ENCODE assay signal across 18 mouse cellular contexts in genomic region chr1:21896067-21896719, GRCm38 (mm10).
DNase-seq lines count a peak whose midpoint lies in the region; ATAC-seq and TF ChIP-seq lines count a peak whose summit lies in the region.
"Had no signal": no experiment of that assay in that cellular context is flagged by ENCODE, and none has a peak within 500 bp of the region (broad histone marks: within the 10 kb centered on the region; RNA-seq: fewer than 3 reads in every experiment).

No protein-coding gene starts in this region.

- H3K4me3 ChIP-seq in heart, embryonic 11.5 days (ENCODE audit: low read depth, low read length), result no peak overlapping the region
- H3K4me3 ChIP-seq in heart, embryonic 12.5 days, result no peak overlapping the region
- H3K4me3 ChIP-seq in thymus, adult 2 months (ENCODE audit: control insufficient read depth, insufficient read depth, low read length), result no peak overlapping the region
- H3K4me3 ChIP-seq in midbrain, embryonic 13.5 days (replicated peaks), result no peak overlapping the region
- H3K4me3 ChIP-seq: embryonic facial prominence, embryonic 13.5 days; forebrain, embryonic 12.5 days; hindbrain, embryonic 15.5 days had no signal

- ATAC-seq in heart, embryonic 11.5 days (replicated peaks; ENCODE audit: insufficient number of reproducible peaks, low FRiP score, low TSS enrichment), result no peak
- ATAC-seq in heart, embryonic 12.5 days (ENCODE audit: insufficient number of reproducible peaks, low FRiP score), result no peak
- ATAC-seq in common myeloid progenitor, adult 5-6 weeks (replicated peaks; ENCODE audit: low read depth, poor library complexity, severe bottlenecking), result 0 out of 2 replicates have a peak, but pooled peaks have one; percentile 32
- no peak for ATAC-seq in midbrain, embryonic 13.5 days
- ATAC-seq: forebrain, embryonic 16.5 days had no signal

- DNase-seq in thymus, postnatal 25 days, result peak; percentile 2
- no peak for DNase-seq in thymus, adult 2 months
- DNase-seq in naive thymus-derived CD4-positive, alpha-beta T cell, adult 2 months (ENCODE audit: low read depth), result peak; percentile 13
- no peak for DNase-seq in kidney, adult 9 months
- DNase-seq: adrenal gland, adult 8-10 months; adrenal gland, postnatal 36 days; cerebellum, adult 2 months; cerebellum, postnatal 25 days; gastrocnemius, postnatal 14 days; heart, postnatal 36 days had no signal

- H3K4me1 ChIP-seq in heart, embryonic 11.5 days (ENCODE audit: control insufficient read depth, insufficient read depth, low read length), result peaks cover 5% of the 10 kb centered on the region; the same call in 1 of the 2 replicates
- H3K4me1 ChIP-seq in heart, embryonic 12.5 days (replicated peaks), result peaks cover 6% of the 10 kb centered on the region; the same call in 1 of the 2 replicates
- H3K4me1 ChIP-seq in thymus, adult 2 months (replicated peaks; ENCODE audit: control insufficient read depth, insufficient read depth, low read length), result no peaks in the 10 kb centered on the region
- no peaks in the 10 kb centered on the region for H3K4me1 ChIP-seq in midbrain, embryonic 13.5 days (replicated peaks)
- H3K4me1 ChIP-seq: embryonic facial prominence, embryonic 13.5 days; forebrain, embryonic 12.5 days; hindbrain, embryonic 15.5 days had no signal

- no peaks in the 10 kb centered on the region for H3K27me3 ChIP-seq in heart, embryonic 11.5 days (ENCODE audit: control insufficient read depth, insufficient read depth, low read length)
- H3K27me3 ChIP-seq in heart, embryonic 12.5 days (replicated peaks), result no peaks in the 10 kb centered on the region
- no peaks in the 10 kb centered on the region for H3K27me3 ChIP-seq in thymus, adult 2 months (ENCODE audit: control insufficient read depth, insufficient read depth, low read length)
- no peaks in the 10 kb centered on the region for H3K27me3 ChIP-seq in midbrain, embryonic 13.5 days
- H3K27me3 ChIP-seq: embryonic facial prominence, embryonic 13.5 days; forebrain, embryonic 12.5 days; hindbrain, embryonic 15.5 days had no signal

- H3K36me3 ChIP-seq in heart, embryonic 11.5 days (ENCODE audit: control insufficient read depth, insufficient read depth, low read length), result no peaks in the 10 kb centered on the region
- H3K36me3 ChIP-seq in heart, embryonic 12.5 days, result no peaks in the 10 kb centered on the region
- H3K36me3 ChIP-seq in thymus, adult 2 months (ENCODE audit: control insufficient read depth, insufficient read depth, low read length), result no peaks in the 10 kb centered on the region
- no peaks in the 10 kb centered on the region for H3K36me3 ChIP-seq in midbrain, embryonic 13.5 days
- H3K36me3 ChIP-seq: embryonic facial prominence, embryonic 13.5 days; forebrain, embryonic 12.5 days; hindbrain, embryonic 15.5 days had no signal

- no peak for TF ChIP-seq CTCF in thymus, adult 2 months (IDR thresholded peaks at IDR 0.05; ENCODE audit: borderline replicate concordance, control insufficient read depth, extremely low read depth, insufficient read depth, low read length, poor library complexity)

- no peak for TF ChIP-seq POLR2A in thymus, adult 2 months (IDR thresholded peaks at IDR 0.05; ENCODE audit: control insufficient read depth, extremely low read depth, insufficient read depth, low read length, poor library complexity)

- H3K9ac ChIP-seq in heart, embryonic 11.5 days (ENCODE audit: low read depth, low read length), result no peak overlapping the region
- no peak overlapping the region for H3K9ac ChIP-seq in heart, embryonic 12.5 days
- no peak overlapping the region for H3K9ac ChIP-seq in midbrain, embryonic 13.5 days (replicated peaks)
- H3K9ac ChIP-seq: embryonic facial prominence, embryonic 13.5 days; forebrain, embryonic 12.5 days; hindbrain, embryonic 15.5 days had no signal

- H3K27ac ChIP-seq in heart, embryonic 11.5 days (ENCODE audit: low read depth, low read length), result no peak overlapping the region
- H3K27ac ChIP-seq in heart, embryonic 12.5 days (ENCODE audit: poor library complexity, severe bottlenecking), result no peak overlapping the region
- H3K27ac ChIP-seq in thymus, adult 2 months (ENCODE audit: control insufficient read depth, insufficient read depth, low read length), result no peak overlapping the region
- H3K27ac ChIP-seq in midbrain, embryonic 13.5 days, result no peak overlapping the region
- H3K27ac ChIP-seq: embryonic facial prominence, embryonic 13.5 days; forebrain, embryonic 12.5 days; hindbrain, embryonic 15.5 days had no signal

- H3K4me2 ChIP-seq in heart, embryonic 11.5 days, result peak overlapping the region; percentile 24; the same call in 1 of the 2 replicates
- no peak overlapping the region for H3K4me2 ChIP-seq in heart, embryonic 12.5 days
- H3K4me2 ChIP-seq in midbrain, embryonic 13.5 days (replicated peaks), result no peak overlapping the region
- H3K4me2 ChIP-seq: embryonic facial prominence, embryonic 13.5 days; forebrain, embryonic 12.5 days; hindbrain, embryonic 15.5 days had no signal

- no peaks in the 10 kb centered on the region for H3K9me3 ChIP-seq in heart, embryonic 11.5 days (replicated peaks; ENCODE audit: control insufficient read depth, low read length)
- no peaks in the 10 kb centered on the region for H3K9me3 ChIP-seq in heart, embryonic 12.5 days (replicated peaks)
- H3K9me3 ChIP-seq in midbrain, embryonic 13.5 days, result no peaks in the 10 kb centered on the region
- H3K9me3 ChIP-seq: embryonic facial prominence, embryonic 13.5 days; forebrain, embryonic 12.5 days; hindbrain, embryonic 15.5 days had no signal

- 23% methylated on average over 5 of the region's 5 CpGs for WGBS in heart, embryonic 11.5 days (ENCODE audit: insufficient replicate concordance)
- 15% methylated on average over 5 of the region's 5 CpGs for WGBS in heart, embryonic 12.5 days
- WGBS in thymus, adult 2 months, result 33% methylated on average over 5 of the region's 5 CpGs
- 76% methylated on average over 5 of the region's 5 CpGs for WGBS in midbrain, embryonic 13.5 days

Comparison
In these comparisons a context has a peak if more than half of its experiments do, and no peak if none do; other contexts are left out.
1. DNase-seq: peak in thymus, postnatal 25 days (single experiment) and naive thymus-derived CD4-positive, alpha-beta T cell, adult 2 months (single experiment); none in thymus, adult 2 months (single experiment) and kidney, adult 9 months (single experiment).